Mouse (Mus musculus): ENCODE measurements around the gene Jmjd6. TPM values are rescaled to one million over a fixed set of nuclear protein-coding genes. Genes with fewer than 3 reads are reported as not detected.

Jmjd6 gene
- polyA plus RNA-seq, 3 experiments from 2014 or later, result 49.7 to 58.8 (median 53.6) TPM

GRCm38 (mm10) chr11:116806136-116807071 lies 36.8 kb downstream of the Jmjd6 start:
- no peak for ATAC-seq

GRCm38 (mm10) chr11:116802709-116803108 lies 40.5 kb downstream of the Jmjd6 start:
- no peak for ATAC-seq

GRCm38 (mm10) chr11:116801106-116801505 lies 42.1 kb downstream of the Jmjd6 start:
- ATAC-seq, result no peak

- no peak for ATAC-seq
These were observed 43.9 kb downstream of the Jmjd6 start for GRCm38 (mm10) chr11:116799364-116799763.

Other genes with a start within 250 kb of the Jmjd6 start
- 1 to 10 TPM; 3.4 to 9.3 (median 3.9) TPM for gene Rhbdf2, start 216.4 kb downstream of the Jmjd6 start, polyA plus RNA-seq (2017; shearing (Covaris generic))
- gene Prcd, start 189.9 kb downstream of the Jmjd6 start, polyA plus RNA-seq (2017; shearing (Covaris generic)), result not detected
- gene Cygb, start 189.1 kb downstream of the Jmjd6 start, polyA plus RNA-seq (2017; shearing (Covaris generic)), result under 1 TPM in 2 of 3 experiments, not detected in 1; 0.24 to 0.32 TPM
- gene St6galnac1, start 67.9 kb downstream of the Jmjd6 start, polyA plus RNA-seq (2017; shearing (Covaris generic)), result 10 to 100 TPM in 2 of 3 experiments, 1 to 10 TPM in 1; 9.0 to 17.1 (median 13.5) TPM
- gene Mxra7, start 15.4 kb downstream of the Jmjd6 start, polyA plus RNA-seq (2017; shearing (Covaris generic)), result not detected
- 100 to 1,000 TPM; 121 to 151 (median 145) TPM for gene Mettl23, start 171 bp downstream of the Jmjd6 start, polyA plus RNA-seq (2017; shearing (Covaris generic))
- 10 to 100 TPM; 18.7 to 31.0 (median 29.0) TPM for gene Mfsd11, start 9.0 kb upstream of the Jmjd6 start, polyA plus RNA-seq (2017; shearing (Covaris generic))
- 100 to 1,000 TPM; 189 to 367 (median 325) TPM for gene Srsf2, start 9.6 kb upstream of the Jmjd6 start, polyA plus RNA-seq (2017; shearing (Covaris generic))
- gene Mgat5b, start 75.4 kb upstream of the Jmjd6 start, polyA plus RNA-seq (2017; shearing (Covaris generic)), result not detected

Data from inflammation-experienced regulatory T-cells, adult 6 months (primary cell).